Mouse (Mus musculus) MEL (cell line): ENCODE data around the gene Npm1. TPM values are rescaled to one million over a fixed set of nuclear protein-coding genes. Genes with fewer than 3 reads are reported as not detected.

Experiments
- DNase-seq: peaks from one replicate; pipeline ENCODE4 v3.0.0; 2011; ENCODE audit warnings: low read depth, low spot score
- H3K27ac ChIP-seq: 2 replicates; pipeline ENCODE4 v1.5.1; 2012; ENCODE audit warnings: low read depth, mild to moderate bottlenecking, control low read depth, low read length, moderate library complexity; ENCODE audit not compliant: control insufficient read depth
- H3K27me3 ChIP-seq, 2 experiments: fragments of 150-350 bp in 1 of 2; sonication (generic) in 1 of 2; 2 replicates each; pipeline ENCODE4 v1.6.1; 2012; ENCODE audit warnings: low read length in 2 of 2, mild to moderate bottlenecking in 2 of 2, improper control_type of control experiment in 1 of 2, moderate library complexity in 1 of 2; ENCODE audit not compliant: insufficient read depth in 2 of 2, control insufficient read depth in 1 of 2
- H3K36me3 ChIP-seq, 2 experiments: 2 replicates each; pipeline ENCODE4 v1.6.1; 2012 to 2014; ENCODE audit warnings: low read length in 2 of 2, improper control_type of control experiment in 1 of 2, inconsistent platforms in 1 of 2, mild to moderate bottlenecking in 1 of 2; ENCODE audit not compliant: insufficient read depth in 2 of 2, control insufficient read depth in 1 of 2
- H3K4me1 ChIP-seq, 2 experiments: fragments of 150-350 bp in 1 of 2; sonication (generic) in 1 of 2; 2 replicates each; pipeline ENCODE4 v1.6.1; 2012; ENCODE audit warnings: low read length in 2 of 2, improper control_type of control experiment in 1 of 2, mild to moderate bottlenecking in 1 of 2; ENCODE audit not compliant: insufficient read depth in 2 of 2, control insufficient read depth in 1 of 2
- H3K4me3 ChIP-seq, 2 experiments: fragments of 150-350 bp in 1 of 2; sonication (generic) in 1 of 2; 2 replicates each; pipeline ENCODE4 v1.5.1; 2012; ENCODE audit warnings: low read depth in 2 of 2, low read length in 2 of 2, mild to moderate bottlenecking in 2 of 2, moderate library complexity in 2 of 2, control low read depth in 1 of 2, improper control_type of control experiment in 1 of 2; ENCODE audit not compliant: control insufficient read depth in 1 of 2, insufficient read depth in 1 of 2
- H3K79me2 ChIP-seq: 2 replicates; pipeline ENCODE4 v1.6.1; 2012; ENCODE audit warnings: mild to moderate bottlenecking, low read length, moderate library complexity; ENCODE audit not compliant: control insufficient read depth, poor library complexity, insufficient read depth
- H3K9ac ChIP-seq: 2 replicates; pipeline ENCODE4 v1.6.1; 2012; ENCODE audit warnings: low read depth, mild to moderate bottlenecking, control low read depth, low read length, moderate library complexity; ENCODE audit not compliant: control insufficient read depth, poor library complexity, severe bottlenecking
- H3K9me3 ChIP-seq: fragments of 150-350 bp; sonication (generic); replicated peaks from 2 replicates; pipeline ENCODE4 v1.6.1; 2012; ENCODE audit warnings: mild to moderate bottlenecking, low read length, improper control_type of control experiment, moderate library complexity; ENCODE audit not compliant: insufficient read depth
- CHD2 ChIP-seq: IDR thresholded peaks from 2 replicates; pipeline ENCODE4 v1.6.1; 2011; ENCODE audit warnings: low read length, improper control_type of control experiment
- CTCF ChIP-seq, 3 experiments: IDR thresholded peaks in 2 of 3; conservative IDR thresholded peaks in 1 of 3; 2 replicates each; pipeline ENCODE4 v1.5.1; 2011 to 2012; ENCODE audit warnings: low read length in 3 of 3, low read depth in 2 of 3, mild to moderate bottlenecking in 2 of 3, improper control_type of control experiment in 1 of 3, inconsistent platforms in 1 of 3, mixed read lengths in 1 of 3, moderate library complexity in 1 of 3; ENCODE audit not compliant: control insufficient read depth in 1 of 3, insufficient read depth in 1 of 3, poor library complexity in 1 of 3, severe bottlenecking in 1 of 3
- EP300 ChIP-seq, 2 experiments: IDR thresholded peaks; 2 replicates each; pipeline ENCODE4 v1.6.1; 2011; ENCODE audit warnings: improper control_type of control experiment in 2 of 2, low read length in 2 of 2, low read depth in 1 of 2, mild to moderate bottlenecking in 1 of 2
- GATA1 ChIP-seq: IDR thresholded peaks from 2 replicates; pipeline ENCODE4 v1.6.1; 2011; ENCODE audit warnings: low read depth, low read length, improper control_type of control experiment
- MAFK ChIP-seq: IDR thresholded peaks from 2 replicates; pipeline ENCODE4 v1.6.1; 2011; ENCODE audit warnings: low read depth, mild to moderate bottlenecking, low read length, improper control_type of control experiment, borderline replicate concordance
- MEF2A ChIP-seq: IDR thresholded peaks from 2 replicates; pipeline ENCODE4 v1.6.1; 2014; ENCODE audit warnings: low read depth, mild to moderate bottlenecking, inconsistent platforms, low read length, improper control_type of control experiment; ENCODE audit not compliant: poor library complexity, insufficient replicate concordance, severe bottlenecking; ENCODE audit errors: extremely low read depth
- MXI1 ChIP-seq: IDR thresholded peaks from 2 replicates; pipeline ENCODE4 v1.6.1; 2011; ENCODE audit warnings: mild to moderate bottlenecking, low read depth, low read length, improper control_type of control experiment
- MYB ChIP-seq: IDR thresholded peaks from 2 replicates; pipeline ENCODE4 v1.6.1; 2011; ENCODE audit warnings: mild to moderate bottlenecking, low read depth, low read length, improper control_type of control experiment
- NELFE ChIP-seq: IDR thresholded peaks from 2 replicates; pipeline ENCODE4 v1.6.1; 2011; ENCODE audit warnings: low read depth, low read length, improper control_type of control experiment
- POLR2AphosphoS2 ChIP-seq: IDR thresholded peaks from 2 replicates; pipeline ENCODE4 v1.6.1; 2011; ENCODE audit warnings: low read length, improper control_type of control experiment
- POLR2AphosphoS5 ChIP-seq: IDR thresholded peaks from 2 replicates; pipeline ENCODE4 v1.6.1; 2012; ENCODE audit warnings: low read depth, borderline replicate concordance, mild to moderate bottlenecking, inconsistent platforms, low read length, moderate library complexity, mixed read lengths
- RCOR1 ChIP-seq: IDR thresholded peaks from 2 replicates; pipeline ENCODE4 v1.6.1; 2012; ENCODE audit warnings: low read depth, mild to moderate bottlenecking, inconsistent platforms, low read length, improper control_type of control experiment
- SIN3A ChIP-seq: IDR thresholded peaks from 2 replicates; pipeline ENCODE4 v1.6.1; 2012; ENCODE audit warnings: low read length, improper control_type of control experiment, inconsistent platforms
- TAL1 ChIP-seq: IDR thresholded peaks from 2 replicates; pipeline ENCODE4 v1.6.1; 2012; ENCODE audit warnings: mild to moderate bottlenecking, inconsistent platforms, low read length, moderate library complexity, mixed read lengths
- TCF12 ChIP-seq: IDR thresholded peaks from 2 replicates; pipeline ENCODE4 v1.6.1; 2014; ENCODE audit warnings: low read depth, mild to moderate bottlenecking, inconsistent platforms, low read length, improper control_type of control experiment, moderate library complexity
- UBTF ChIP-seq: IDR thresholded peaks from 2 replicates; pipeline ENCODE4 v1.6.1; 2012; ENCODE audit warnings: low read depth, mild to moderate bottlenecking, inconsistent platforms, low read length, improper control_type of control experiment, moderate library complexity, borderline replicate concordance; ENCODE audit not compliant: insufficient read depth
- USF1 ChIP-seq: IDR thresholded peaks from 2 replicates; pipeline ENCODE4 v1.6.1; 2014; ENCODE audit warnings: low read depth, mild to moderate bottlenecking, inconsistent platforms, low read length, improper control_type of control experiment, moderate library complexity
- USF2 ChIP-seq, 2 experiments: IDR thresholded peaks; 2 replicates each; pipeline ENCODE4 v1.6.1; 2011 to 2012; ENCODE audit warnings: improper control_type of control experiment in 2 of 2, low read length in 2 of 2, borderline replicate concordance in 1 of 2, inconsistent platforms in 1 of 2, low read depth in 1 of 2, mild to moderate bottlenecking in 1 of 2; ENCODE audit not compliant: insufficient read depth in 1 of 2
- ZNF384 ChIP-seq: IDR thresholded peaks from 2 replicates; pipeline ENCODE4 v1.6.1; 2012; ENCODE audit warnings: low read depth, mild to moderate bottlenecking, inconsistent platforms, low read length, improper control_type of control experiment
- polyA plus RNA-seq, 2 experiments: library from polyadenylated mRNA; stranded (reverse) in 1 of 2; unstranded in 1 of 2; fragments of >175 nt in 1 of 2; fragments of >200 nt in 1 of 2; gene quantifications; 2 replicates each; pipeline versions ENCODE4 v1.2.1 to v1.2.4; 2012; ENCODE audit warnings: low replicate concordance in 2 of 2, low read depth in 1 of 2; ENCODE audit not compliant: insufficient read length in 2 of 2, insufficient read depth in 1 of 2, missing spikeins in 1 of 2
- total RNA-seq: library from RNA; depleted of rRNA; stranded (reverse); fragments of 300-350 nt; gene quantifications from 2 replicates; pipeline ENCODE4 v1.2.3, GENCODE M21; 2012

The Npm1 gene
- total and polyA plus RNA-seq, 3 experiments, result 839 to 4,033 (median 3,244) TPM

DNA sequence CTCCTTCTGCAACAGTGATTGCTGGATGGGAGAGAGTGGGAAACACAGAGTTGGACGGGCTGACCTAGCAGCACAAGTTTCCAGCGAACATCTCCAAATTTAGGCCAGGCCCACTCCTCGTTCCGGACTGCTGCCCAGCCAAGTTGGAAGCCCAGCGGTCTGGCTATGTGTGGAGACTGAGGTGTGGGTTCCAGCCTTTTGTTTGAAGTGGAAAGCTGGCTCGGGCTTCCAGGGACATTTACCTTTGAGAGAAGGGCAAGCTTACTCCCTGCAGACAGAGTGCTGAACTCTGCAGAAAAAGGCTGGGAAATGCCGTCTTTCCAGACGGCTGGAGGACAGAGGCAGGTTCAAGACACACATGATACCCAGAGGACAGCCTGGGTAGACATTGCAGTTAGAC lies 43.5 kb downstream of the Npm1 start:
- no peaks in the 10 kb centered on the region for H3K79me2 ChIP-seq
- DNase-seq, result no peak
- no peaks in the 10 kb centered on the region for H3K27me3 ChIP-seq
- H3K36me3 ChIP-seq, result no peaks in the 10 kb centered on the region; a peak in 1 of 4 replicates
- H3K4me1 ChIP-seq, result no peaks in the 10 kb centered on the region
- H3K4me3 ChIP-seq, result no peak overlapping the region
- no peak for TF ChIP-seq ZNF384
- no peak for TF ChIP-seq UBTF
- no peak for TF ChIP-seq EP300 (IDR thresholded peaks at IDR 0.05; ENCODE audit: low read depth in 1 of 2, low read length in 2 of 2)
- no peak for TF ChIP-seq CHD2
- TF ChIP-seq POLR2AphosphoS2, result no peak
- no peak for TF ChIP-seq TAL1
- no peak for TF ChIP-seq USF1
- no peak for TF ChIP-seq MYB
- no peak for TF ChIP-seq RCOR1
- no peak for TF ChIP-seq USF2 (IDR thresholded peaks at IDR 0.05; ENCODE audit: borderline replicate concordance in 1 of 2, insufficient read depth in 1 of 2, low read depth in 1 of 2, low read length in 2 of 2)
- TF ChIP-seq MXI1, result no peak
- H3K9ac ChIP-seq, result no peak overlapping the region
- H3K27ac ChIP-seq, result no peak overlapping the region
- H3K9me3 ChIP-seq, result no peaks in the 10 kb centered on the region

DNA sequence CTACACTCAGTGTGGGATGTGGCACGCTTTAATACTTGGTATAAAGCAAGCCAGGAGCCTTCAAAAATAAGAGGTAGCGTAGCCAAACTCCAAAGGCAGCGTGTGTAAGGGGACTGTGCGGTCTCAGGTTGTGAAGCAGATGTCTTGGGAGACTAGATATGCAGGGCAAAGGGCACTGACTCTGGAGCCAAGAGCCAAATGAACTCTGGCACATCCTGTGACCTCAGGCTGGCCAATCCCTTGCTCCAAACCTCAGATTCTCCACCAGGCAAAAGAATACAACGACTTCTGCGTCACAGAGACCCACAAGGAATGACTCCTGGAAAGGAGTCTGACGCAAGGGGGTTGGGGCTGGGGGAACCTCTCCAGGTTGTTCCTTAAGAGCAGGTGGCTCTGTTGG lies 43.9 kb downstream of the Npm1 start:
- TF ChIP-seq SIN3A, result no peak
- TF ChIP-seq USF2 (IDR thresholded peaks at IDR 0.05; ENCODE audit: borderline replicate concordance in 1 of 2, insufficient read depth in 1 of 2, low read depth in 1 of 2, low read length in 2 of 2), result no peak
- TF ChIP-seq MAFK, result no peak
- no peak for TF ChIP-seq ZNF384
- TF ChIP-seq POLR2AphosphoS5, result no peak
- TF ChIP-seq MYB, result no peak
- TF ChIP-seq CTCF (IDR thresholded peaks at IDR 0.05 in 2 of 3, conservative IDR thresholded peaks at IDR 0.05 in 1 of 3; ENCODE audit: control insufficient read depth in 1 of 3, insufficient read depth in 1 of 3, low read depth in 2 of 3, low read length in 3 of 3, poor library complexity in 1 of 3, severe bottlenecking in 1 of 3), result no peak
- no peak for TF ChIP-seq TCF12
- TF ChIP-seq GATA1, result no peak
- TF ChIP-seq MEF2A, result no peak
- TF ChIP-seq EP300 (IDR thresholded peaks at IDR 0.05; ENCODE audit: low read depth in 1 of 2, low read length in 2 of 2), result no peak
- TF ChIP-seq NELFE, result no peak
- no peaks in the 10 kb centered on the region for H3K79me2 ChIP-seq
- H3K36me3 ChIP-seq, result no peaks in the 10 kb centered on the region; a peak in 1 of 4 replicates
- H3K4me3 ChIP-seq, result no peak overlapping the region
- H3K27ac ChIP-seq, result no peak overlapping the region
- H3K27me3 ChIP-seq, result no peaks in the 10 kb centered on the region
- H3K4me1 ChIP-seq, result no peaks in the 10 kb centered on the region
- DNase-seq, result no peak
- no peaks in the 10 kb centered on the region for H3K9me3 ChIP-seq
- no peak overlapping the region for H3K9ac ChIP-seq
